Mouse (Mus musculus): ENCODE measurements around the gene Hspbap1. TPM values are rescaled to one million over a fixed set of nuclear protein-coding genes. Genes with fewer than 3 reads are reported as not detected.

Hspbap1 gene
- polyA plus RNA-seq, 1 experiment from 2014 or later: 15.8 TPM

DNA sequence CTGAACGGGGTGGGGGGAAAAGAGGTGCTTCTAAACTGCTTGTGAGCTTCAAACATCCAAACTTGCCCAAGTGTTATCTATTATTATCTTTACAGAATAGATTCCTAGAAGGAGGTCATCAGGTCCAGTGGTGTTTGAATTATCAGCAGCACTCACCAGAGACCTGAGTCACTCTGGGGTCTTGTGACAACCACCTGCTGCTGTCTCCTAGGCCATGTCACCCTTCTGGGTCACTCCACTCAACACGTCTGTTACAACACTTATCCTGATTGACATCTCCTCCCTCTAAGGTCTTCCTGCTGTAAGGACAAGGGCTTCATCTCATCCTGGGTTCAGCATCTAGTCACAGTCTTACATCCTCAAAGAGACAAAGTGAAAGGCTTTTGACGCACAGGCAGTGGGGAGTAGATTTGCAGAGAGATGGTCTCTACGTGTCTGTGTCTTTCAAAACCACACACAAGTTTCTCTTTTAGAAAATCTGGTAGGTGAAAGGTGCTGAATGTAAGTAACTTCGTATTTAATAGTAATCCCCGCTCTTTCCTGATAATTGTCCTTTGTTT, 21.9 kb downstream of the Hspbap1 start:
- no peaks in the 10 kb centered on the region for H3K9me3 ChIP-seq (ENCODE audit: control insufficient read depth, low read depth, low read length)
- 80% methylated on average over 6 of the region's 6 CpGs for WGBS
- no peaks in the 10 kb centered on the region for H3K4me1 ChIP-seq (ENCODE audit: control insufficient read depth, insufficient read depth, low read length)
- no peak overlapping the region for H3K4me2 ChIP-seq (replicated peaks; ENCODE audit: low read depth, low read length)
- no peaks in the 10 kb centered on the region for H3K27me3 ChIP-seq (ENCODE audit: control insufficient read depth, insufficient read depth, low read length)
- no peak overlapping the region for H3K9ac ChIP-seq (replicated peaks; ENCODE audit: low read depth, low read length)
- H3K4me3 ChIP-seq (ENCODE audit: low read depth, low read length): no peak overlapping the region
- no peaks in the 10 kb centered on the region for H3K36me3 ChIP-seq (ENCODE audit: control insufficient read depth, insufficient read depth, low read length)
- no peak overlapping the region for H3K27ac ChIP-seq (ENCODE audit: low read length)
- no peak for ATAC-seq (ENCODE audit: insufficient number of reproducible peaks, insufficient read depth, low FRiP score, low read depth)

DNA sequence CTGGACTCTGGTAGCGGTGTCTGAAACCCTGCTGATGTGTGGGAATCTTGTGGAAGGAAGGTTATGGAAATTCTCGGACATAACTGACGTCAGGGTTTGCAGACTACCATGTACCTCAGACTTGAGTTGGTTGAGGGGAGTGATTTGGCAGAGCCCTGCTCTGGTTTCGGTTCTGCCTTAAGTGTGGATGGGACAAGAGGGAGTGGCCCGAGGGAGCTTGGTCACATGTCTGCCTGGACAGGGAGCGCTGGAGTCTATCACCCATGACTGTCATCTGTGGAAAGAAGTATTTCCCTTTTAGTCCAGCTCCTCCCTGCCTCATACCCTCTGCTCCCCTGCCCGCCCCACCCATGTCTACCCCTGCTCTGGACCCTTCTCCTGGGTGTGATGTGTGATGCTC, 32.0 kb downstream of the Hspbap1 start:
- Histone ChIP-seq H3K27me3 (ENCODE audit: control insufficient read depth, insufficient read depth, low read length) (no peaks in the 10 kb centered on the region), H3K9me3 (ENCODE audit: control insufficient read depth, low read depth, low read length) (peaks cover 3% of the 10 kb centered on the region; the same call in 1 of the 2 replicates), H3K4me1 (ENCODE audit: control insufficient read depth, insufficient read depth, low read length) (no peaks in the 10 kb centered on the region), H3K4me2 (replicated peaks; ENCODE audit: low read depth, low read length) (no peak overlapping the region), H3K36me3 (ENCODE audit: control insufficient read depth, insufficient read depth, low read length) (no peaks in the 10 kb centered on the region), H3K27ac (ENCODE audit: low read length) (no peak overlapping the region), H3K4me3 (ENCODE audit: low read depth, low read length) (no peak overlapping the region), H3K9ac (replicated peaks; ENCODE audit: low read depth, low read length) (no peak overlapping the region)
- no peak for ATAC-seq (ENCODE audit: insufficient number of reproducible peaks, insufficient read depth, low FRiP score, low read depth)
- 89% methylated on average over 7 of the region's 7 CpGs for WGBS

- H3K9ac ChIP-seq (replicated peaks; ENCODE audit: low read depth, low read length): no peak overlapping the region
- no peaks in the 10 kb centered on the region for H3K36me3 ChIP-seq (ENCODE audit: control insufficient read depth, insufficient read depth, low read length)
- H3K4me2 ChIP-seq (replicated peaks; ENCODE audit: low read depth, low read length): no peak overlapping the region
- H3K4me3 ChIP-seq (ENCODE audit: low read depth, low read length): no peak overlapping the region
- no peak overlapping the region for H3K27ac ChIP-seq (ENCODE audit: low read length)
- H3K9me3 ChIP-seq (ENCODE audit: control insufficient read depth, low read depth, low read length): peaks cover 3% of the 10 kb centered on the region; the same call in 1 of the 2 replicates
- no peak for ATAC-seq (ENCODE audit: insufficient number of reproducible peaks, insufficient read depth, low FRiP score, low read depth)
- WGBS: 88% methylated on average over 4 of the region's 4 CpGs
- H3K27me3 ChIP-seq (ENCODE audit: control insufficient read depth, insufficient read depth, low read length): no peaks in the 10 kb centered on the region
- no peaks in the 10 kb centered on the region for H3K4me1 ChIP-seq (ENCODE audit: control insufficient read depth, insufficient read depth, low read length)
Observed at GRCm38 (mm10) chr16:35803723-35804122, 33.5 kb downstream of the Hspbap1 start.

DNA sequence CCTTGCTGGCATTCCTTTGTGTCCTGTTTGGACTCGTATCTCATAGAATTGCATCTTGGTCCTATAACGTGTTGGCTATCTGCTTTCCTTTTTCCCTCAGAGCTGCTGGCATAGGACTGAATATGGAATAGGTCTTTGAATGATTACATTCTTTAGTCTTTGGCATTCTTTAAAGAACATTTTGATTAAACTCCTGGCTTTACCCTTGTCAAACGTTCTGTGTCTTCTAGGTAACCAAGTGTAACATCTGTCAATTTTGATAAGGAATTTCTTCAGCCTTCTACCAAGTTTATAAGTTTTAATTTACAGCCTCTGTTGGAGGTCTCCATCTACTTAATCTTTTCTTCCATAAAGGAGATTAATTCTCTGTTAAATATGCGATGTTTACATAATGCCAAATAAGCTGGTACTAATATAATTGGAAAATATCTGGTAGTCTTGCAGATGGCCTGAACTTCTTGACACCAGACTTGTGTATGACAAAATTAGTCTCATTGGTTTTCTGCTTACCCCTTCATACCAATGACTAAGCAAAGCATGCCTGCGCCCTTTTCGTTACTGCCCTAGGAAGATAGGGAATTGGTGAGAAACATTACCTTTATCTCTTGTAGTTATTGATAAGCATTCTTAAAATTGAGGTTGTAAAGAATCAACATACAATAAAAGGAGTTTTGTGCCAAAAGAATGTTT, 36.9 kb downstream of the Hspbap1 start:
- WGBS: 84% methylated on average over 6 of the region's 6 CpGs
- no peaks in the 10 kb centered on the region for H3K36me3 ChIP-seq (ENCODE audit: control insufficient read depth, insufficient read depth, low read length)
- H3K9ac ChIP-seq (replicated peaks; ENCODE audit: low read depth, low read length): no peak overlapping the region
- no peaks in the 10 kb centered on the region for H3K27me3 ChIP-seq (ENCODE audit: control insufficient read depth, insufficient read depth, low read length)
- no peak overlapping the region for H3K4me3 ChIP-seq (ENCODE audit: low read depth, low read length)
- ATAC-seq (ENCODE audit: insufficient number of reproducible peaks, insufficient read depth, low FRiP score, low read depth): no peak
- H3K4me2 ChIP-seq (replicated peaks; ENCODE audit: low read depth, low read length): no peak overlapping the region
- H3K4me1 ChIP-seq (ENCODE audit: control insufficient read depth, insufficient read depth, low read length): no peaks in the 10 kb centered on the region
- H3K9me3 ChIP-seq (ENCODE audit: control insufficient read depth, low read depth, low read length): no peaks in the 10 kb centered on the region
- no peak overlapping the region for H3K27ac ChIP-seq (ENCODE audit: low read length)

DNA sequence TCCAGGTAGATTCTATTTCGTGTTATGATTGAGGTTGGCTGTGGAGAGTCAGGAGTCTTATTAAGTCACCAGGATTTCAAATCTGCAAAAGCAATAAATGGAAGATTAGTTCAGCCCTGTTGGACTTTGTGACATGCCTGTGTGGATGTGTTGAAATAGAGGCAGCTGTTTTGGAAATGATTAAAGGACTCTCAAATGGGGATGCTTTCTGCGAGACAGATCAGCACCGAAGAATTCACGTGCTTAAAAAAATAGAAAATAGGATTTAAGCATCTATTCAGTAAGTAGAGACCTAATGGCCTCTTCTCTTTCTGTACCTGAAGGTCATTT, 37.5 kb downstream of the Hspbap1 start:
- no peak overlapping the region for H3K4me3 ChIP-seq (ENCODE audit: low read depth, low read length)
- H3K4me1 ChIP-seq (ENCODE audit: control insufficient read depth, insufficient read depth, low read length): no peaks in the 10 kb centered on the region
- H3K9ac ChIP-seq (replicated peaks; ENCODE audit: low read depth, low read length): no peak overlapping the region
- no peaks in the 10 kb centered on the region for H3K9me3 ChIP-seq (ENCODE audit: control insufficient read depth, low read depth, low read length)
- WGBS: 88% methylated on average over 4 of the region's 4 CpGs
- H3K27me3 ChIP-seq (ENCODE audit: control insufficient read depth, insufficient read depth, low read length): no peaks in the 10 kb centered on the region
- no peak for ATAC-seq (ENCODE audit: insufficient number of reproducible peaks, insufficient read depth, low FRiP score, low read depth)
- H3K27ac ChIP-seq (ENCODE audit: low read length): no peak overlapping the region
- H3K4me2 ChIP-seq (replicated peaks; ENCODE audit: low read depth, low read length): no peak overlapping the region
- no peaks in the 10 kb centered on the region for H3K36me3 ChIP-seq (ENCODE audit: control insufficient read depth, insufficient read depth, low read length)

GRCm38 (mm10) chr16:35808838-35809237, 38.7 kb downstream of the Hspbap1 start:
- H3K36me3 ChIP-seq (ENCODE audit: control insufficient read depth, insufficient read depth, low read length): no peaks in the 10 kb centered on the region
- no peaks in the 10 kb centered on the region for H3K27me3 ChIP-seq (ENCODE audit: control insufficient read depth, insufficient read depth, low read length)
- no peaks in the 10 kb centered on the region for H3K4me1 ChIP-seq (ENCODE audit: control insufficient read depth, insufficient read depth, low read length)
- no peak overlapping the region for H3K4me2 ChIP-seq (replicated peaks; ENCODE audit: low read depth, low read length)
- H3K9ac ChIP-seq (replicated peaks; ENCODE audit: low read depth, low read length): no peak overlapping the region
- no peak overlapping the region for H3K4me3 ChIP-seq (ENCODE audit: low read depth, low read length)
- no peak overlapping the region for H3K27ac ChIP-seq (ENCODE audit: low read length)
- ATAC-seq (ENCODE audit: insufficient number of reproducible peaks, insufficient read depth, low FRiP score, low read depth): no peak
- WGBS: 96% methylated on average over 2 of the region's 2 CpGs
- H3K9me3 ChIP-seq (ENCODE audit: control insufficient read depth, low read depth, low read length): no peaks in the 10 kb centered on the region

DNA sequence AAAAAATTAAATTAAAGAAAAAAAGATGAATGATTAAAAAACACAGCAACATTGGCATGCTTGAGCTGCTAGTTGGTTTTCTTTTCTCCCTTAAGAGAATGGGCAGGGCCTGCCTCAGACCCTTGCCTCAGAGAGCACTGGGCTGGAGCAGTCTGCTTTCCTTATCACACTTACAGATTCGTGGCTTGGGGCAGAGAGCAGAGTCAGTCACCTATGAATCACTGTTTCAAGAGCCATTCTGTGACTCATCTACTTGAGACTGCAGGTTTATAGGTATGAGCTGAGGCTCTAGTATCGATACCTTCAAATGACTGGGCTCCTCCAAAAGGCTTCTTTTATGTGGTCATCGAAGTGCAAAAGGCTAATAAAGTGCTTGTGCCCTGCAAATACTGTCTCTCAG, 42.9 kb downstream of the Hspbap1 start:
- Histone ChIP-seq H3K27me3 (ENCODE audit: control insufficient read depth, insufficient read depth, low read length) (no peaks in the 10 kb centered on the region), H3K27ac (ENCODE audit: low read length) (no peak overlapping the region), H3K4me2 (replicated peaks; ENCODE audit: low read depth, low read length) (no peak overlapping the region), H3K4me3 (ENCODE audit: low read depth, low read length) (no peak overlapping the region), H3K9me3 (ENCODE audit: control insufficient read depth, low read depth, low read length) (no peaks in the 10 kb centered on the region), H3K36me3 (ENCODE audit: control insufficient read depth, insufficient read depth, low read length) (peaks cover 3% of the 10 kb centered on the region; the same call in 1 of the 2 replicates), H3K9ac (replicated peaks; ENCODE audit: low read depth, low read length) (no peak overlapping the region), H3K4me1 (ENCODE audit: control insufficient read depth, insufficient read depth, low read length) (no peaks in the 10 kb centered on the region)
- WGBS: 68% methylated on average over 3 of the region's 3 CpGs
- no peak for ATAC-seq (ENCODE audit: insufficient number of reproducible peaks, insufficient read depth, low FRiP score, low read depth)

- Histone ChIP-seq H3K27me3 (ENCODE audit: control insufficient read depth, insufficient read depth, low read length) (no peaks in the 10 kb centered on the region), H3K36me3 (ENCODE audit: control insufficient read depth, insufficient read depth, low read length) (peaks cover 3% of the 10 kb centered on the region; the same call in 1 of the 2 replicates), H3K4me3 (ENCODE audit: low read depth, low read length) (no peak overlapping the region), H3K4me2 (replicated peaks; ENCODE audit: low read depth, low read length) (no peak overlapping the region), H3K9ac (replicated peaks; ENCODE audit: low read depth, low read length) (no peak overlapping the region), H3K4me1 (ENCODE audit: control insufficient read depth, insufficient read depth, low read length) (no peaks in the 10 kb centered on the region), H3K27ac (ENCODE audit: low read length) (no peak overlapping the region), H3K9me3 (ENCODE audit: control insufficient read depth, low read depth, low read length) (no peaks in the 10 kb centered on the region)
- ATAC-seq (ENCODE audit: insufficient number of reproducible peaks, insufficient read depth, low FRiP score, low read depth): peak; percentile 81; the same call in 1 of the 2 replicates
- WGBS: 34% methylated on average over 13 of the region's 13 CpGs
Observed at GRCm38 (mm10) chr16:35817255-35818089, 47.3 kb downstream of the Hspbap1 start.

Measured in stomach, embryonic 14.5 days (tissue).